Mouse (Mus musculus) right cerebral cortex, postnatal 10 days (tissue): ENCODE results near the gene Nsg1.

Experiments
- DNase-seq, 2 experiments: peaks; one replicate each; pipeline ENCODE4 v3.0.0; 2021; ENCODE audit warnings: low spot score in 2 of 2

Nsg1 gene

DNA sequence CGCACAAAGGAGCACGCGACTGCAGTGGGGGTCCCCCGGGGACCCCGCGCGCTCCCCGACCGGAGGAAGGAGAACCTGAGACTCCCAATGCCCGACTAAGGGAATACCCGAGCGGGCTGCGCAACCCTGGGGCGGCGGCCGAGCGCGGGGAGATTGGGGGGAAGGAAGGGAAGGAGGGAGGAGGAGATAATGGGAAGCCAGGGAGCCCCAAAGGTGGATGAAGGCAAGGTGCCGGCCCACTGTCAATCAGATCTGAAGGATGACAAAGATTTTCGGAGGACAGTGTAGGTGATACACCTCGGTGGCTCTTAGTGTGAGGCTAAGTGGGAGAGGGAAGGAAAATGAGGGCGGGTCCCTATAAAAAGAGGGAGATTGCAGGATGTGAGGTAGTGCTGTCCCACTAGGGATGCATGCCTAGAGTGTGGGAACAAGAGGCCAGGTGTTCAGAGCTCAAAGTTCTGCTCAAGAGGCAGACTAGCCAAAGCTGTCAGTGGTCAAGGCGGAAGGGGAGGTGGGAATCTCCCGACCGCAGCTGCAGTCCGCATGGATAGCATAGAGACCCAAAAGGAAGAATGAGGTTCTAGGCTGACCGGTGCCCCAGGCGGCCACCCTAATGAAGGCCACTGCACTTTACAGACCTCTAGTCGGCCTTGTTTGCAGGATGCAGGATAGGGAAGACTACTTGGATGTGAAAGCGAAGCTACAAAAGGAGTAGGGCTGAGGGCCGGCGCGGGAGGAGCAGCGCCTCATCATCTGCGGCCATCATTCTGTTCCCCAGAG is at the start of gene Nsg1:
Gene Nsg1, minus strand, starts transcription at position 274 of the 780 bp plus-strand sequence.
- peak in 1 of 2 experiments; percentile 43 for DNase-seq

GRCm38 (mm10) chr5:38208985-38209384 is 49.3 kb upstream of the Nsg1 start:
- no peak for DNase-seq

DNA sequence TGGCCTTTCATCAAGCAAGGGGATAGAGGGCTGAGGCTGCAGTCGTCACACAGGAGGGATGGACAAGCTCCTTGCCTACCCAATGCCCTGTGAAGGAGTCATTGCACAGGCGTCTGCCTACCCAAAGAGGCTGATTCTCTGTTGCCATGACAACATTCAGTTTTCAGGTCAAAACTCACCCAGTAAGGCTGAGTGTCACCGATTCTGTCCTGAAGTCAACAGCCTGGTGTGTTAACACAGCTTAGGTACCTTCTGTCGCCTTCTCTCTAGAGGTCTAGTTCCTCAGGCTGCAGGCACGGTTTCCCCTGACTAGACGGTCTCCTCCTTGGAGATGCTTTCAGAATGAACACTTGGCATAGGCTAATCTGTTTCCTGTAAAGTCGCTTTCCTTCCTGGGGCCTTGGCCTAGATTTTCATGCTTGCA is 45.6 kb upstream of the Nsg1 start:
- no peak for DNase-seq

GRCm38 (mm10) chr5:38199686-38200085 is 40.0 kb upstream of the Nsg1 start:
- no peak for DNase-seq

DNA sequence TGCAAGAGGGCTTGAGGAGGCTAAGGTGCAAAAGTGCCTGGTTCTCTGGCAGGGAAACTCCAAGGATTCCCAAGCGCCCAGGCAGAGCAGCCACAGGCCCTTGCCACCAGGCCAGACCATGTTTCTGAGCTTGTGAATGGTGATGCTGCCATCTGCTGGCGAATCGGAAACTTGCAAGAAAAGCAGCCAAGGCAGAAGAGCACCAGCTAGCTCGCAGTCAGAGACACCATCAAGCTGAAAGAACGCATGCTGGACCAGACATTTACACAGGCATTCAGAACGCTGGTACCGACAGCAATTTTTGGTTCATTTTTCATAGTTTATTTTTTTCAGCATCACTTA is 37.7 kb upstream of the Nsg1 start:
- peak; percentile 86 to 93 for DNase-seq

DNA sequence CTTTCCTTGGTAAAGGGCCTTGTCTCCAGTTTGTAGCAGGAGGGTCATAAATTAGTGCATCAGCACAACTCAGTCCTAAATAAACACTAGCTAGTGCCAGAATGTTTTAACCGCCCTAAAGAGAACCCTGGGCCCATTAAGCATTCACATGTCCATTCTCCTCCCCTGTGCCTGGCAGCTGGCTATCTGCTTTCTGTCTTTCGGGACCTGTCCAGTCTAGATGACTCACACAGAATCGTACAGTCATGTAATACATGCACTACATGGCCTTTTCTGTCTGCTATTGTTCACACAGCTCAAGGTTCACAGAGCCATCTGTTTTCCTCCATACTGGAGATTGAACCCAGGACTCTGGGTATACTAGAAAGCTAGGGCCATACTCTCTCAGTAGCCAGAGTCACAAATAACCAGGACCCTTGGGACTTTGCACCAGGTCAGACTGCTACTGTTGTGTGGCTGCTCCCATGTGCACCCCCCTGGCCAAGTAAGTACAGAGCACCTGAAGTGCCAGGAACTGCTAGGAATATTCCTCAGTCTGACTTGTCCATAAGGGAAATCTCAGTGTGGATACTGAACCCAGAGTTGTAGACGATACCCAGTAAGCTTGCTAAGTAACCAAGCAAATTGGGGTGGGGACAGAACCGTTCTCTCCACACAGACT is 37.2 kb upstream of the Nsg1 start:
- DNase-seq, result no peak

DNA sequence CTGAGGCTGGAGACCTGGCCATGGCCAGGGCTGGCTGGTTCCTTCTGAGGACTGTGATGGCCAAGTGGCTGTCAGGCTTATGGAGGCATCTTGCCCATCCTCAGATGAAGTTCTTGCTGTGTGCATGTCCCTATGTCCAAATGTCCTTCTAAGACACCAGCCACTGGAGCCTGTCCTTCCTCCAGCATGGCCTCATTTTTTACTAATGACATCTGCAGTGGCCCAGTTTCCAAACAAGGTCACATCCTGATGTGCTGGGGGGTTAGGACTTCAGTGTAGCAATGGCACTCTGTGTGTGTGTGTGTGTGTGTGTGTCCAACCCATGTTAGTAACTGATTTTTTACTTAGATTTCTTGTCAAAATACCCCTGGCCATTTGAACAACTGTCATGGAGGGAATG is 36.2 kb upstream of the Nsg1 start:
- DNase-seq, result no peak

DNA sequence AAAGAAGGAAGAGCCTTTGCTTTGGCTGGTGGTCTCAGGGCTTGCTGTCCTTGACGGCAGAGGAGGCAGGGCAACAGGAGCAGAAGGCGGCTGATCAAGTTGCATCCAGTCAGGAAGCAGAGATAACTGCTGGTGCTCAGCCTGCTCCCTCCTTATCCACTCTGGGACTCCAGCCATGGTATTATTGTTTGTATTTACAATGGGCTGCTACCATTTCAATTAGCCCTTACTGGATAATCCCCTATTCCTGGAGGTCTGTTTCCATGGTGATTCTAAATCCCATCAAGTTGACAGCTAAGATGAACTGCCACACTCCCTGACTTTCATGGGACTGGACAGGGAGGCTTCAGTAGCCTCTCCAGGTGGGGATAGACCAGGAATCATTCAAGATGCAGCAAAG is 35.2 kb upstream of the Nsg1 start:
- no peak for DNase-seq

DNA sequence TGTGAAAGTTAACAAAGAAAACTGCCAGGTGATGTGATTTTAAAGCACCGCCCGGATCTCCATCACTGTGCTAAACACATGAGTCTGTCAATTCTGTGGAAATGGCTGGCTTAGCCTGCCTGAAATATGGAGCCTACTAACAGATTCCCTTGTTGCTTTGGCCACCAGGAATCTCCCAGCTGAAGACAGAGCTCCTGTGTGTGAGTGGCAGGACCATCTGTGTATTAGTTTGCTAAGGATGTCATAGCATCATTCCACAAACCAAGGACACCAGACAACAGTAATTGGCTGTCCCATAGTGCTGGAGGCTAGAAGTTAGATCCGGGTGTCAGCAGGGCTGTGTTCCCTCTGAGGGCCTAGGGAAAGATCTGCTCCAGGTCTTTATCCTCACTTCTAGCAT is 31.2 kb upstream of the Nsg1 start:
- no peak for DNase-seq

DNA sequence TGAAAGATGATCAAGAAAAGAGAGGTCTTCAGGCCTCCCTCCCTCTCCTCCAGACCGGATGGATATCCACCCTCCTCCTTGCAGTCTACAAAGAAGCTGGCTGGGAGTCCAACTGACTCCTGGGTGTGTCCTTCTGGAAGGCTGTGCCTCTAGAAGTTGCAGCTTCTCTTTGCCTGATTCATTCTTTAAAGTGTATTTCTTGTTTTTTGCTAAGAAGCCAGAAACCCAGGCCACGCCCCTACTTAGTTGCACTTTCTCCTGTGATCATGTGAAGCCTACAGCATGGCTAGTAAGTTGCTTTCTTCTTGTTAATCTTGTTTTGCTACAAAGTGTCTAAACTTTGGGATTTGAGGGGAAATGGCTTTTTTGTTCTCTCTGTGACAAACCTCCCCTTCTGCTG is 27.3 kb upstream of the Nsg1 start:
- no peak for DNase-seq

GRCm38 (mm10) chr5:38184688-38185285 is 25.1 kb upstream of the Nsg1 start:
- DNase-seq, result no peak

DNA sequence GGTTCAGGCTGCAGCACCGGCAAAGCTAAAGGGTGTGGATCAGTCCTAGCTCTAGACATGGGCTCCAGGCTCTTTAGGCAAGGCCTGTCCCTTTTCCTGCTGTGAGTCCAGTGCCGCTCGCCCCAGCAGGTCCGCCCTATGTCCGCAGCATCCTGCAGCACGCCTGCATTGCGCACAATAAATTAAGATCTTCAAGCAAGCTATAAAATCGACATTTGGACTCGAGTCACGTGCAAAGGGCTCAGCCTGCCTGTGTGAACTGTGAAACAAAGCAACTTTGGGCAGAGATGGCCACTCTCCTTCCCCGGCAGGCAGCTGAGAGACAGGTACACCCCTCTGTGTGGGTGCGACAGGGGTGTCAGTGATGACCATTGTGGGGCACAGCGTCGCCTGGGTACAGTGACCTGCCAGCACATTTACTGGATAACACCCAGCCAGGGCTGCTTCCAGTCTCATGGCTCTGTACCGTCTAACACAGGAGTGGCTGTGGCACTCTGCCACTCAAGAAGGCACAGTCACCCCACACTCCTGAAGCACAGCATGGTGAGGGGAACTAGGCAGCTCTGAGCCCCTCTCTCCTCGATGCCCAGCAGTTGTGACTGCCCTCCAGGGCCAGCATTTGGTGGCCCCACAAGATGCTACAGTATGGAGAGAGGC is 14.7 kb upstream of the Nsg1 start:
- no peak for DNase-seq

GRCm38 (mm10) chr5:38173766-38174165 is 14.1 kb upstream of the Nsg1 start:
- DNase-seq, result no peak

- no peak for DNase-seq
Measured at GRCm38 (mm10) chr5:38168497-38168896, 8.8 kb upstream of the Nsg1 start.

DNA sequence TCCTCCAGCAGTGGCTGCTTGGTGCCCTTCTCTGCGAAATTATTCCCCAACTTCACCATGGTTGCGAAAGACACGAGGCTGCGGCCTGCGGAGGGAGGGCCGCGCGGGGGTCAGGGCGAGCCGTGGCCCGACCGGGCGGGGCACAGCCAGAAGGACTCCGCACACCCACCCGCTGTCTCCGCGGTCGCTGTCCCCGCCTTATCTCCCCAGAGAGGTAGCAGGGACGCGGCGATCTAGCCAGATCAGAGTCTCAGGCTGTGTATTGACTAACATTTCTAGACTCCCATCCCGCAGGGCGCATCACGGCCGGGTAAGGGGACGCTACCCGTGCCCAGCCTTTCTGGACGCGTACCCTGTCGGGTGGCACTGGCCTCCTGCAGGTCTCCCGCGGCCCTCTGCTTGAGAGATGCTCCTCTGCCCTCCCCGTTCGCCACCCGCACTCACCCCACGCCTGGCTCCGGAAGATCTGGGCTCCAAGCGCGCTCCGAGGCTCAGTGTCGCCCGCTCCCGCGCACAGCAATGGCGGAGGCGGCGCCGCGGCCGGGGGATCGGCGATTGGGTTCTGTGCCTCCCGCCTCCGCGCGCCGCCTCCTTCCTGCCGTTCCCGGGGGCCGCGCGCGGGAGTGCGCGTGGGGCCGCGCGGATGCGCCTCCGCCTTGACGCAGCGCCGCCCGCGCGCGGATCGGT is 617 bp downstream of the Nsg1 start:
- DNase-seq, result peak; percentile 92

DNA sequence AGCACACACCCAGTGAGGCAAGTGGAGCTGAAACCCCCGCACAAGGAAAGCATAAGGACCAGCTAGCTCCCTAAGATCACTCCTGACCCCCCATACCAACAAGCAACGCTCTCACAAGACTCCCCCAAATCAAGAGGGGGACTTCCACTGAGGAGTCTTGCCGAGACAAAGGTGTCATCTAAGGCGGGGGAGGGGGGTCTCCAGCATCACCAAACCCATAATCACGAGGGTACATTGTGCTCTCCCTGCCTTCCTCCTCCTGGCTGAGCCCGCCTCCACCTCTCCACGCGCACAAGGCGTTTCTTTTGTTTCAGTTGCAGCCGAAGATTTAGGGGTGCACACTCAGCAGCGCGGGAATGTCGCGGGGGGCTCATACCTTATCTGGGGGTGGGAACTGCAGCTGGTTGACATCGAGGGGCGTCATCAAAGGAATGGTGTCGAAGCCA is 1.2 kb downstream of the Nsg1 start:
- peak; percentile 76 to 85 for DNase-seq

- peak in 1 of 2 experiments; percentile 56 for DNase-seq
Measured at GRCm38 (mm10) chr5:38157481-38158020, 2.2 kb downstream of the Nsg1 start.

- no peak for DNase-seq
Measured at GRCm38 (mm10) chr5:38153636-38154035, 6.1 kb downstream of the Nsg1 start.

DNA sequence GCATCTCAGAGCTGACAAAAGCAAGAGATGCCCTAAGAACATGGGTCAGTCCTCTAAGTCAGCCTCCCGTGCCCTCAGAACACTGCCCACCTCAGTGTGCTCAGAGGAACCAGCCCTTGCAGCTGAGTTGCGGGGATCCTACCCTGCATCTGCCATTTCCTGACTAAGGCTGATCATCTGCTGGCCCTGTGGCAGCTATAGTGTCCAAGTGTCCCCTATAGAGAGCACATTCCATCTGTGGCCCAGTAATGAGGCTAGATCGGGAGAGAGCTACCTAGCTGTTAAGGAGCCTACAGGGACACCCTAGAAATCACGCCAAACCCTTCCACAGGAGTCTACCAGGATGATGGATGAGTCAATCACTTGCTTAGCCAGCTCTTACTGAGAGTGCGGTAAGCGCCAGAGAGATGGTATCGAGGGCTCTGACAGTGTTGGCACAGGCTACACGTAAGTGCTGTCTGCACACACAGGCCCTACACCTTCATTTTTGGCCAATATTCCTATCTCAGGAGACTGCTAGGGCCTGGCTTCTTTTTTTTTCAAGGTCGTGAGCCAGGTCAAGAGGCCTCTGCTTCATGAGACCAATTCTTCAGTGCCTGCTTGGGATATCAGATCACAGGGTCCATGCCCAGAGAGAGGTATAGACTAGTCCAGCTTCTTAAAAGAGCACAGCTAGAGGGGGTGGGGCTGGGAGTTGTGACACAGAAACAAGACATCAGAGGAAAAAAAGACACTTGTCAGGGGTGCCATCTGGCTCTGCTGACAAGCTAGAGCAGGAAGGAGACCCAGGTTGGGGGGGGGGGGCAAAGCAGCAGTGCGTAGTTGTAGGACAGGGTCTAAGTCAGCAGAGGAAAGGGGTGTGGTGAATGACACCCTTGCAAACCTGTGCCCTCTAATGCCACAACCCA is 7.3 kb downstream of the Nsg1 start:
- peak in 1 of 2 experiments; percentile 44 for DNase-seq

- peak in 1 of 2 experiments; percentile 68 for DNase-seq
Measured at GRCm38 (mm10) chr5:38151264-38151663, 8.4 kb downstream of the Nsg1 start.
